Mouse (Mus musculus): ENCODE data around the gene Ciita.

GRCm38 (mm10) chr16:10482343-10482742 is 2.5 kb downstream of the Ciita start:
- no peak for TF ChIP-seq GATA1 (IDR thresholded peaks at IDR 0.05; ENCODE audit: borderline replicate concordance, low read length)
- TF ChIP-seq FLI1 (IDR thresholded peaks at IDR 0.05; ENCODE audit: low read length): no peak
